Mouse (Mus musculus) granulocyte monocyte progenitor cell, adult 5-6 weeks (primary cell): Measurements from ENCODE around the gene Rnf103. TPM values are rescaled to one million over a fixed set of nuclear protein-coding genes. Genes with fewer than 3 reads are reported as not detected.
"Not testable (repeated sequence)": the region's sequence is repeated elsewhere in the genome, so short reads cannot be mapped to it uniquely, and the experiment has no call there.

Experiments
- ATAC-seq: replicated peaks from 2 replicates; pipeline ENCODE4 v1.8.0; 2016; ENCODE audit warnings: mild to moderate bottlenecking, moderate TSS enrichment, inconsistent platforms; ENCODE audit not compliant: poor library complexity, severe bottlenecking
- total RNA-seq, 2 experiments: library from RNA; stranded (forward) in 1 of 2; stranded (reverse) in 1 of 2; fragments of 200-712, 200-1000 nt in 1 of 2; fragments of >200 nt in 1 of 2; fragmentation: Nextera tagmentation in 1 of 2; gene quantifications; 2 replicates each; pipeline ENCODE4 v1.2.3; 2014 to 2017

Rnf103 gene
- total RNA-seq (2014; fragmentation: Nextera tagmentation) (7.1 and 8.6 TPM in 2 replicates), total RNA-seq (2017) (7.3 and 10.6 TPM in 2 replicates)

GRCm38 (mm10) chr6:71493675-71494340 is at the start of gene Rnf103:
Rnf103 (plus strand) TSS chr6:71493894.
- peak; percentile 94 for ATAC-seq

GRCm38 (mm10) chr6:71444756-71445155 is 48.9 kb upstream of the Rnf103 start:
- peak; percentile 28 for ATAC-seq

- no peak for ATAC-seq
Observed at GRCm38 (mm10) chr6:71445560-71445959, 48.1 kb upstream of the Rnf103 start.

- ATAC-seq = peak; percentile 98
Observed at GRCm38 (mm10) chr6:71452792-71453191, 40.9 kb upstream of the Rnf103 start.

- ATAC-seq = not testable (repeated sequence)
Observed at GRCm38 (mm10) chr6:71453983-71454739, 39.5 kb upstream of the Rnf103 start.

- peak; percentile 59 for ATAC-seq
Observed at GRCm38 (mm10) chr6:71457956-71458608, 35.6 kb upstream of the Rnf103 start.

- ATAC-seq = no peak
Observed at GRCm38 (mm10) chr6:71465146-71465545, 28.5 kb upstream of the Rnf103 start.

- no peak for ATAC-seq
Observed at GRCm38 (mm10) chr6:71467766-71468165, 25.9 kb upstream of the Rnf103 start.

GRCm38 (mm10) chr6:71469291-71469690 is 24.4 kb upstream of the Rnf103 start:
- ATAC-seq = no peak

- no peak for ATAC-seq
Observed at GRCm38 (mm10) chr6:71471830-71472520, 21.7 kb upstream of the Rnf103 start.

GRCm38 (mm10) chr6:71472786-71473185 is 20.9 kb upstream of the Rnf103 start:
- no peak for ATAC-seq

- no peak for ATAC-seq
Observed at GRCm38 (mm10) chr6:71475604-71476003, 18.1 kb upstream of the Rnf103 start.

GRCm38 (mm10) chr6:71476783-71477182 is 16.9 kb upstream of the Rnf103 start:
- ATAC-seq = peak; percentile 83

GRCm38 (mm10) chr6:71478816-71479568 is 14.7 kb upstream of the Rnf103 start:
- ATAC-seq = not testable (repeated sequence)

GRCm38 (mm10) chr6:71479588-71479987 is 14.1 kb upstream of the Rnf103 start:
- not testable (repeated sequence) for ATAC-seq

- no peak for ATAC-seq
Observed at GRCm38 (mm10) chr6:71480136-71480535, 13.6 kb upstream of the Rnf103 start.

GRCm38 (mm10) chr6:71481136-71481535 is 12.6 kb upstream of the Rnf103 start:
- ATAC-seq = no peak

- no peak for ATAC-seq
Observed at GRCm38 (mm10) chr6:71485246-71485645, 8.4 kb upstream of the Rnf103 start.

- ATAC-seq = no peak
Observed at GRCm38 (mm10) chr6:71486226-71486625, 7.5 kb upstream of the Rnf103 start.

- ATAC-seq = peak; percentile 58
Observed at GRCm38 (mm10) chr6:71486867-71487266, 6.8 kb upstream of the Rnf103 start.
